Mouse (Mus musculus): ENCODE results near the gene Exosc5.

Exosc5 gene

GRCm38 (mm10) chr7:25680514-25681258, 21.7 kb downstream of the Exosc5 start, which contains the start of gene B9d2:
B9d2 (plus strand) TSS chr7:25680780.
- DNase-seq: peak; percentile 98

GRCm38 (mm10) chr7:25681341-25682231, 22.6 kb downstream of the Exosc5 start:
- DNase-seq: no peak

GRCm38 (mm10) chr7:25683474-25684180, 24.7 kb downstream of the Exosc5 start:
- DNase-seq: no peak

GRCm38 (mm10) chr7:25684659-25685058, 25.7 kb downstream of the Exosc5 start:
- no peak for DNase-seq

- DNase-seq: no peak
Observed at GRCm38 (mm10) chr7:25685926-25686470, 27.0 kb downstream of the Exosc5 start.

GRCm38 (mm10) chr7:25686680-25687531, 27.9 kb downstream of the Exosc5 start, which contains the start of gene Tgfb1:
Tgfb1 (plus strand) TSS chr7:25687002.
- peak; percentile 88 for DNase-seq

- DNase-seq: peak; percentile 79
Observed at GRCm38 (mm10) chr7:25687811-25688401, 28.9 kb downstream of the Exosc5 start.

GRCm38 (mm10) chr7:25688810-25689586, 30.0 kb downstream of the Exosc5 start:
- DNase-seq: peak; percentile 82

GRCm38 (mm10) chr7:25689603-25690021, 30.6 kb downstream of the Exosc5 start:
- no peak for DNase-seq

GRCm38 (mm10) chr7:25690051-25690450, 31.1 kb downstream of the Exosc5 start:
- DNase-seq: no peak

GRCm38 (mm10) chr7:25694104-25694503, 35.1 kb downstream of the Exosc5 start:
- DNase-seq: no peak

- DNase-seq: no peak
Observed at GRCm38 (mm10) chr7:25699851-25700250, 40.9 kb downstream of the Exosc5 start.

- no peak for DNase-seq
Observed at GRCm38 (mm10) chr7:25700732-25701131, 41.8 kb downstream of the Exosc5 start.

GRCm38 (mm10) chr7:25702350-25702749, 43.4 kb downstream of the Exosc5 start:
- DNase-seq: no peak

- DNase-seq: no peak
Observed at GRCm38 (mm10) chr7:25703793-25704494, 45.0 kb downstream of the Exosc5 start.

GRCm38 (mm10) chr7:25704716-25705364, 45.9 kb downstream of the Exosc5 start:
- no peak for DNase-seq

GRCm38 (mm10) chr7:25705801-25706251, 46.9 kb downstream of the Exosc5 start:
- DNase-seq: peak; percentile 53

- DNase-seq: no peak
Observed at GRCm38 (mm10) chr7:25706578-25707170, 47.7 kb downstream of the Exosc5 start.

All from lung, postnatal 14 days (tissue).